Mouse (Mus musculus) embryonic facial prominence, embryonic 14.5 days (tissue): ENCODE results near the gene B4gat1. TPM values are rescaled to one million over a fixed set of nuclear protein-coding genes. Genes with fewer than 3 reads are reported as not detected.

Experiments used
- ATAC-seq: fragments of 200-750 bp; cut with Nextera tagmentation; 2 replicates; pipeline ENCODE4 v1.8.0; 2017; ENCODE audit warnings: low read depth, moderate number of reproducible peaks, moderate TSS enrichment
- DNase-seq: peaks from one replicate; pipeline ENCODE4 v3.0.0-alpha.2; 2015; ENCODE audit warnings: low spot score
- H3K27ac ChIP-seq: fragments of 300-500 bp; sonication (generic); replicated peaks from 2 replicates; pipeline ENCODE4 v1.5.1; 2014; ENCODE audit warnings: low read depth, mild to moderate bottlenecking, low read length, moderate library complexity
- H3K27me3 ChIP-seq: fragments of 300-500 bp; sonication (generic); replicated peaks from 2 replicates; pipeline ENCODE4 v1.6.1; 2014; ENCODE audit warnings: low read length; ENCODE audit not compliant: control insufficient read depth, insufficient read depth
- H3K36me3 ChIP-seq: fragments of 300-500 bp; sonication (generic); 2 replicates; pipeline ENCODE4 v1.6.1; 2014; ENCODE audit warnings: low read length, mixed read lengths; ENCODE audit not compliant: control insufficient read depth, insufficient read depth
- H3K4me1 ChIP-seq: fragments of 300-500 bp; sonication (generic); 2 replicates; pipeline ENCODE4 v1.6.1; 2014; ENCODE audit warnings: antibody characterized with exemption, low read length; ENCODE audit not compliant: control insufficient read depth, insufficient read depth
- H3K4me2 ChIP-seq: fragments of 300-500 bp; sonication (generic); 2 replicates; pipeline ENCODE4 v1.6.1; 2014; ENCODE audit warnings: low read depth, mild to moderate bottlenecking, low read length, moderate library complexity, mixed read lengths
- H3K4me3 ChIP-seq: fragments of 300-500 bp; sonication (generic); 2 replicates; pipeline ENCODE4 v1.5.1; 2014; ENCODE audit warnings: low read depth, mild to moderate bottlenecking, low read length
- H3K9ac ChIP-seq: fragments of 300-500 bp; sonication (generic); 2 replicates; pipeline ENCODE4 v1.6.1; 2014; ENCODE audit warnings: low read depth, mild to moderate bottlenecking, low read length, moderate library complexity, mixed read lengths
- H3K9me3 ChIP-seq: fragments of 300-500 bp; sonication (generic); 2 replicates; pipeline ENCODE4 v1.6.1; 2016; ENCODE audit warnings: low read length; ENCODE audit not compliant: control insufficient read depth
- WGBS: fragments of 180-500 bp; shearing (Covaris S2); extraction: QIAGEN DNeasy Blood & Tissue Kit; methylation state at CpG from one replicate; pipeline ENCODE4 v1.1.7; 2014; 5-methylcytosine and 5-hydroxymethylcytosine counted together
- polyA plus RNA-seq: library from polyadenylated mRNA; unstranded; fragments of >200 nt; fragmentation: Nextera tagmentation; extraction: Ambion mirVana; gene quantifications from 2 replicates; pipeline ENCODE4 v1.2.1, GENCODE M21; 2014

Gene B4gat1
- polyA plus RNA-seq, result 42.9 and 51.5 TPM in 2 replicates

- H3K27me3 ChIP-seq, result no peaks in the 10 kb centered on the region
- WGBS, result 0% methylated on average over 8 of the region's 44 CpGs
- H3K27ac ChIP-seq, result peak within 1 kb of the TSS; percentile 73
- peak within 1 kb of the TSS; percentile 99 for H3K4me2 ChIP-seq
- ATAC-seq (peak; percentile 94), DNase-seq (peak; percentile 97)
- no peaks in the 10 kb centered on the region for H3K9me3 ChIP-seq
- peak within 1 kb of the TSS; percentile 87 for H3K4me3 ChIP-seq
- peaks cover 21% of the 10 kb centered on the region for H3K4me1 ChIP-seq
- H3K36me3 ChIP-seq, result peaks cover 14% of the 10 kb centered on the region; the same call in 1 of the 2 replicates
- H3K9ac ChIP-seq, result peak within 1 kb of the TSS; percentile 90
Measured at GRCm38 (mm10) chr19:5038709-5039156, at the start of gene B4gat1, which contains the start of gene AC124502.3. TSS of gene B4gat1 (plus strand) at chr19:5038826. TSS of gene AC124502.3 (plus strand) at chr19:5038891.

GRCm38 (mm10) chr19:4989013-4989412, 49.6 kb upstream of the B4gat1 start:
- Histone ChIP-seq H3K27ac (no peak overlapping the region), H3K36me3 (no peaks in the 10 kb centered on the region), H3K4me1 (0 out of 2 replicates have a peak, but pooled peaks cover 3% of the 10 kb centered on the region), H3K9me3 (no peaks in the 10 kb centered on the region), H3K9ac (no peak overlapping the region), H3K4me2 (no peak overlapping the region), H3K27me3 (peaks cover 56% of the 10 kb centered on the region), H3K4me3 (no peak overlapping the region)
- DNase-seq, result peak; percentile 92
- 4% methylated on average over 13 of the region's 13 CpGs for WGBS
- ATAC-seq, result peak; percentile 41; the same call in 1 of the 2 replicates

DNA sequence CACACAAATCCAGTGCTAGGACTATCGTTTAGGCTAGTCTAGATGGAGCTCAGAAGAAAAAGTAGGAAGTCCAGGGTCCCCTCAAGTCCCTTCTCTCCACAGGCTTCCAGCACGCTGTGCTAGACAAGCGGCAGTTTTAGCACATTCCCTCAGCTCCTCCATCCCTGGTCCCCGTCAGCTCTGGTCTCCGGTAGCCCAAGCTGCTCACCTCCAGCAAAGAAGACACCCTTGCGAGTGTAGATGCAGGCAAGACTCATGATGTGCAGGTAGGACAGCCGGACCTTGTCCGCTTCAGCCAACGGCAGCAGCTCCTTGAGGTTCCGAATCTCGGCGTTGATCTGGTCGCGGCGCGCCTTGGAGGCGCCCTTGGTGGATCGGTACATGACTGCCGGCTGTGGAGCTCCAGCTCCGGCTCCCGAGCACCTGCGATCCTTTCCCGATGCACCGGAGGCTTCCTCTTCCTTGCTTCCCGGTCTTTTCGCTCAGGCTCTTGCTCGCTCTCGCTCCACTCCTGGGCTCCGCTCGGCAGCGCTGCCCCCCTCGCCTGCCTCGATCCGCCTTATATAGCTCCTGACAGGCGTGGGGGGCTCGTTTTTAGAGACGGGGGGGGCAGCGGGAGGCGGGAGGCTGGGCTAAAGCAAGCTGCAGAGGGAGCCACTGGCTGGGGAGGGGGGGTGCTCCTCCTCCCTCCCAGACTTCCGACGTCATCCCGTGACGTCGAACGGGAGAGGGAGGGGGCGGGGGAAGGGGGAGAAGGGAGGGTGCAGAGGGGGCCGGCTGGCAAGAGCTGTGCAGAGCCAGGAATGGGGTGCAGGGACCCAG, 49.0 kb upstream of the B4gat1 start:
- Histone ChIP-seq H3K4me2 (0 out of 2 replicates have a peak overlapping the region, but pooled peaks have one; percentile 2), H3K36me3 (no peaks in the 10 kb centered on the region), H3K27ac (no peak overlapping the region), H3K4me1 (0 out of 2 replicates have a peak, but pooled peaks cover 3% of the 10 kb centered on the region), H3K27me3 (peaks cover 50% of the 10 kb centered on the region), H3K9me3 (no peaks in the 10 kb centered on the region), H3K4me3 (no peak overlapping the region), H3K9ac (no peak overlapping the region)
- DNase-seq (no peak), ATAC-seq (no peak)
- 24% methylated on average over 39 of the region's 47 CpGs for WGBS

DNA sequence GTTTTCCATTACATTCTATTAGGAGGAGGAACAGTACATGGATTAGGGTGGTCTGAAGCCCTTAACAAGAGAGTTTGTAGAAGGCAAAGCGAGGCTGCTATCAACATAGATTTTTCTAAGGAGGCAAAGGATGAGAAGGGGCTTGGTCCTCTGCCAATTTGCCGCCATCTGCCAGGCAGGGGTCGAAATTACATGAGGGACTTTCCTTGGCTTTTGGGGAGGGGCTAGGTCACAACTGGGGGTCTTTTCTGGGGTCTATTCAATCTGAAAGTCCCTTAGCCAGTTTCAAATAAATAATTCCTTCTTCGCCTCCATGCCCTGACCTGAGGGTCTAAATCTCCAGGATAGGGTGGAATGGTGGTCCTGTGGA, 48.4 kb upstream of the B4gat1 start, which contains the start of gene Npas4:
Npas4 (minus strand) TSS at position 61 of the 370 bp plus-strand sequence.
- Histone ChIP-seq H3K4me2 (0 out of 2 replicates have a peak within 1 kb of the TSS, but pooled peaks have one; percentile 2), H3K36me3 (no peaks in the 10 kb centered on the region), H3K4me3 (no peak within 1 kb of the TSS), H3K9ac (no peak within 1 kb of the TSS), H3K4me1 (0 out of 2 replicates have a peak, but pooled peaks cover 3% of the 10 kb centered on the region), H3K27me3 (peaks cover 45% of the 10 kb centered on the region), H3K9me3 (no peaks in the 10 kb centered on the region), H3K27ac (no peak within 1 kb of the TSS)
- ATAC-seq (no peak), DNase-seq (no peak)
- WGBS, result 25% methylated on average over 4 of the region's 4 CpGs

DNA sequence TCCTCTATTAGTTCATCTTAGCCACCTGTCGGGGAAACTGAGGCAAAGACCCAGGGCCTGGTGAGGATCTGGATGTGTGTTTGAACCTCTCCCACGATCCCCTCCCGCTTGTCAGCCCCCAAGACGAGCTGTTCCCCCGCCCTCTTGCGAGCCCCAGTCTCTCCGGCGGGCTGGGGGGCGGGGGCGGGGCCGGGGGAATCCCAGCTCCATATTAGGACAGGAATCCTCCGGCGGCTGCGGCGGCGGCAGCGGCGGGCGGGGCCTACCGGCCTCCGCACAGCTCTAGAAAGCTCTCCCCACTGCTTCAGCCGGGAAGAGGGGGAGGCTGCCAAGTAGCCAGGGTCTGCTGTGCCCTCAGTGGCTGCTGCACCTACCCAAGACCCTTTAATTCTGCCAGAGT, 47.9 kb upstream of the B4gat1 start:
- H3K36me3 ChIP-seq, result no peaks in the 10 kb centered on the region
- no peak overlapping the region for H3K27ac ChIP-seq
- H3K4me2 ChIP-seq, result no peak overlapping the region
- H3K9me3 ChIP-seq, result no peaks in the 10 kb centered on the region
- ATAC-seq (no peak), DNase-seq (no peak)
- no peak overlapping the region for H3K9ac ChIP-seq
- 0 out of 2 replicates have a peak, but pooled peaks cover 3% of the 10 kb centered on the region for H3K4me1 ChIP-seq
- 2% methylated on average over 18 of the region's 22 CpGs for WGBS
- peaks cover 43% of the 10 kb centered on the region for H3K27me3 ChIP-seq
- no peak overlapping the region for H3K4me3 ChIP-seq

DNA sequence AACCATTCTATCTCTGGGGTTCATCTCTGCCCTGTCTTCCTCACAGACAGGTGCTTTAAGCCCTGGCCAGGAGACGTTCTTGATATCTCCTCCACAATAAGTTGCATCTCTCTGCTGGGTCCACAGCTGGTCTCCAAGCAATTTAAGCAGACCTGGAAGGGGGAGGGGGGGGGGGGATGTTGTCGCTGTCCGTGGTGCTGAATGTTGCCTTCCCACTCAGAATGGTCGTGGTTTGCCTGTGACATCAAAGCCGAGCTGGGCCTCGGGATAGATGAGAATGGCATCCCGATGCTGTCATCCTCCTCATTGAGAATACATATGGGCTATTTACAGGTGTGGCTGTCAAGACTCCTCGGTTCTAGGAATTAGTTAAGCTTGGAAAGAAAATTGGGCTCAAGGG, 46.3 kb upstream of the B4gat1 start:
- H3K9ac ChIP-seq, result no peak overlapping the region
- 13% methylated on average over 8 of the region's 8 CpGs for WGBS
- H3K27ac ChIP-seq, result no peak overlapping the region
- no peak overlapping the region for H3K4me3 ChIP-seq
- H3K4me2 ChIP-seq, result no peak overlapping the region
- H3K27me3 ChIP-seq, result peaks cover 43% of the 10 kb centered on the region
- DNase-seq, result no peak
- H3K9me3 ChIP-seq, result no peaks in the 10 kb centered on the region
- no peak for ATAC-seq
- no peaks in the 10 kb centered on the region for H3K36me3 ChIP-seq
- 0 out of 2 replicates have a peak, but pooled peaks cover 3% of the 10 kb centered on the region for H3K4me1 ChIP-seq

DNA sequence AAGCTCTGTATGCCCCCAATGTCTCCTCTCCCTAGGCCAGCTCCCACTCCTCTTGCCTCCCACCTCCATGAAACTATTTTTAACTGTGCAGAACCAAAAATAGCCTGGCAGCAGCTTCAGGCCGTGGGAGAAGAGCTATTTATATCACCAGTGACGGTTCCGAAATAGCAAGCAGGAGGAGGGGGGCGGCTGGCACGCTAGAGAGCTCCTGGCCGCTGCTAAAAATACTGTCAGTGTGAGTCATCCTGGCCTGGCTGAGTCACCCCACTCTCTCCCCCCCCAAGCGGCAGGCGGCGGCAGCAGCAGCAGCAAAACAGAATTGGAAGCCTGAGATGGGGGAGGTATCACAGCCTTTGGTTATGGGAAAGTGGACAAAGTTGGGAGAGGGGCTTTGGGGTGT, 45.7 kb upstream of the B4gat1 start:
- no peak overlapping the region for H3K9ac ChIP-seq
- DNase-seq (peak; percentile 80), ATAC-seq (peak; percentile 55; the same call in 1 of the 2 replicates)
- H3K9me3 ChIP-seq, result no peaks in the 10 kb centered on the region
- H3K27me3 ChIP-seq, result peaks cover 43% of the 10 kb centered on the region
- H3K36me3 ChIP-seq, result no peaks in the 10 kb centered on the region
- H3K4me2 ChIP-seq, result no peak overlapping the region
- no peak overlapping the region for H3K4me3 ChIP-seq
- WGBS, result 2% methylated on average over 9 of the region's 9 CpGs
- H3K4me1 ChIP-seq, result 0 out of 2 replicates have a peak, but pooled peaks cover 3% of the 10 kb centered on the region
- H3K27ac ChIP-seq, result no peak overlapping the region

DNA sequence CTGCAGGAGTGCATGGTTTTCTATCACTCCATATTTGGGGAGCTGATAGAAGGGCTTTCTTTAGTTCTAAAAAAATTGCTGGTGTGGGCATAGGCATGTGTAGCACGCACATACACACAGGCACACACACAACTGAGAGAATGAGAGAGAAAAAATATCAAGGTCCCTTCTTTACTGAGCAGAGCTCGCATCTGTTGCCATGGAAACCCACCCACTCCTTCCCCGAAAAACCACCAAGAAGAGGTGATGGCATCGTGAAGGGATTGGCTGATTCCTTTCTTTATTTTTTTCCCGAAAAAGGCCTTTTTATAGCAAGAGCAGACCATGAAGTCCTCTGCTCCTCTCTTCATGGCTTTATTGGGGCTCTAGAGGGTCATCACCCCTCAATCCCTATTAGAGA, 44.6 kb upstream of the B4gat1 start:
- H3K4me1 ChIP-seq, result 0 out of 2 replicates have a peak, but pooled peaks cover 3% of the 10 kb centered on the region
- no peak overlapping the region for H3K4me2 ChIP-seq
- peaks cover 42% of the 10 kb centered on the region for H3K27me3 ChIP-seq
- ATAC-seq (no peak), DNase-seq (no peak)
- H3K9me3 ChIP-seq, result no peaks in the 10 kb centered on the region
- no peak overlapping the region for H3K9ac ChIP-seq
- no peak overlapping the region for H3K27ac ChIP-seq
- no peak overlapping the region for H3K4me3 ChIP-seq
- H3K36me3 ChIP-seq, result no peaks in the 10 kb centered on the region
- 66% methylated on average over 5 of the region's 5 CpGs for WGBS
